Mouse (Mus musculus): Measurements from ENCODE around the gene Gtf3c4.
A peak's percentile ranks its signal among the peaks of the same experiment; 100 is the strongest.

The Gtf3c4 gene

DNA sequence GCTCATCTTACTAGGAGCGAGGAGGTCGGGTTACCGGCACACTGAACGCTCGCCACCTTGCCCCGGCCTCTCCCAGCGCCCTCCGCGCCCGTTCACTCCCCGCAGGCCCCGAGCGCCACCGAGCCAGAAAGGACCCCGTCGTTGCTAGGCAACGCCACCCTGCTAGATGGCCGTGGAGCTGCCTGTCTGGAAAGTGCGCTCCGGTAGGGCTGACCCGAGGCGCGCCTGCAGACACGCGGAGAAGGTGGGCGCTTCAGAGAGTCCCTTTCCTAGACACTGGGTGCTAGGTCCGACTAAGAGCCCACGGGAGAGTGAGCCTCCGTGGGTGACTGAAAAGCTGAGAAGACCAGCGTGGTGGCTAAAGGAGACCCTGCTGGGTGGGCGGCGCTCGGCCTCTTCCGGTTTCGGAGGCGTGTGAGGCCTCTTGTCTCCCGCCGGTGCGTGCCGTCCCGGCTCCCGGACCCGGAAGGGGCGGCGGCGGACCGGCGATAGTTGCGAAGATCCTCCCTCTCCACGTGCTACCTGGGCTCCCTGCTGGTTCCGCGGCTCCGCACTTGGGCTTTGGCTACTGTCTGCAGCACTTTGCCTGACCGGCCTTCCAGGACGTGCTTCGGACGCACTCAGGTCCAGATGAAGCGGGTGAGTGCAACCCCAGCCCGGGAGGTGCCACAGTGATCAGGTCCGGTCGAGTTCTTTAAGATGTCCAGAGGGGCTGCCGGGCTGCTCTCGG, at the start of gene Gtf3c4, which contains the start of gene Ddx31:
Gene Gtf3c4, minus strand, starts transcription at position 139 of the 730 bp plus-strand sequence.
Gene Ddx31, plus strand, starts transcription at position 185 of the 730 bp plus-strand sequence.
- peak; percentile 89 to 90 for DNase-seq (ENCODE audit: low spot score in 2 of 2)

DNA sequence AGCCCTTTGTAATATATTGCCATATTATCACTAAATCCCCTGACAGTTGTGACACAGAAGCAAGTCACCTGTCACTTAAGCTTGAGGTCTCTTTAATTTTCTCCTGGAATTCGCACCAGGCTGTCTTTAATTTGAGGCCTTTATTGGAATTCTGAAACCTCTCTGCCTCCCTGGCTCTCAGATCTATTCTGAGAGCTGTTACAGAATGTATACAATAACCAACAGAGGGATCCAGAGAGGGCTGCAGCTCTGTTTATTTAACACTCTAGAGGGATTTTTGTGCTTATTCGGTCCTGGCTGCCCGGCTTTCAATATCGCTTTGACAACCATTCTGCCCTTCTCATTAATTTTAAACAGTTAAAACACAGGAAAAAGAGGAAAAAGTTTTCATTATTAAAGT, 44.8 kb upstream of the Gtf3c4 start:
- no peak for DNase-seq (ENCODE audit: low spot score in 2 of 2)

DNA sequence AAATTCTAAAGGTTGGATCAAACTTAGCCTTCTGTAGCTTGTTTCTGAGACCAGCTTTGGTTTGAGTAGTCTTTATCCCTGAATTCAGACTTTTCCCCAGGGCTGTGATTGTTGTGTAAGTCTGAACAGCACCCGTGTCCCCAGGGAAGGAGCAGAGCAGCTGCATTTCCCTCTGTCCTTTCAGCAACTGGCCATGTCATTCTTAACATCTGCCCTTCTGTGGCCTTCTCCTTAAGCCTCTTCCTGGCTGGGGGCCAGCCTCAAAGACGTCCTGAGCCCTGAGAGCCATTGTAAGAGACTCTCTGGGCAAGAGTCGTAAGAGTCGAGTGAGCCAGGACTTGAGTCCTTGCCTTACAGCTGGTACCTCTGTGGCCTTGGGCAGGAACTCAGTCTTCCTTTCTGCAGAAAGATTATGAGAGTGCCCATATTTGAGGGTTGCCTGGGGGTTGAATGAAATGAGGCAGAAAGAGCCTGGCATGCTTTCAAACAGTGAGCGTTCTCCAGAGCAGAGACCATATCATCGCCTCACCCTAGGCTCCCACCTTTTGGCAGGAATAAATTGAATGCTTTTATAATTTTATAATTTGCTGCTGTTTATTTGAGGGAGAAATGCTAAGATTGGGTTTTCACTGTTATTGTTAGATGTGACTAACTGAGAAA, 42.8 kb upstream of the Gtf3c4 start:
- DNase-seq (ENCODE audit: low spot score in 2 of 2) = no peak

GRCm38 (mm10) chr2:28882047-28882446, 41.9 kb upstream of the Gtf3c4 start:
- no peak for DNase-seq (ENCODE audit: low spot score in 2 of 2)

GRCm38 (mm10) chr2:28881275-28881674, 41.1 kb upstream of the Gtf3c4 start:
- DNase-seq (ENCODE audit: low spot score in 2 of 2) = no peak

DNA sequence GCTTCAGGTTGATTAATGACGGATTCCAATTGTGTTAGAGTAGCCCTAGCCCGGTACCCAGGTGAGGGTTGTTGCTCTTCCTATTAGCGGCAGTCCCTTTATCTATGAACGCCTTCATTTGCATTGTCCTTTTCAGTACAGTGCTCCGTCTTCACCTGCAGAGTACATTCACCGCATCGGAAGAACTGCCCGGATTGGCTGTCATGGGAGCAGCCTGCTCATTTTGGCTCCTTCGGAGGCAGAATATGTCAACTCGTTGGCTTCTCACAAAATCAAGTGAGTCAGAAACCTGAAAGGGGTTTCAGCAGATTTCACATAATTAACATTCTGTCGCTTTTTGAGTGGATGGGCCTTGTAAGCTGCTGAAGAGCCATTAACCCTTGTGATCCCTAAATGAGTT, 35.4 kb upstream of the Gtf3c4 start:
- DNase-seq (ENCODE audit: low spot score in 2 of 2) = no peak

- DNase-seq (ENCODE audit: low spot score in 2 of 2) = no peak
Measured at GRCm38 (mm10) chr2:28867495-28867894, 27.3 kb upstream of the Gtf3c4 start.

GRCm38 (mm10) chr2:28863857-28864256, 23.7 kb upstream of the Gtf3c4 start:
- no peak for DNase-seq (ENCODE audit: low spot score in 2 of 2)

- no peak for DNase-seq (ENCODE audit: low spot score in 2 of 2)
Measured at GRCm38 (mm10) chr2:28860678-28861423, 20.7 kb upstream of the Gtf3c4 start.

DNA sequence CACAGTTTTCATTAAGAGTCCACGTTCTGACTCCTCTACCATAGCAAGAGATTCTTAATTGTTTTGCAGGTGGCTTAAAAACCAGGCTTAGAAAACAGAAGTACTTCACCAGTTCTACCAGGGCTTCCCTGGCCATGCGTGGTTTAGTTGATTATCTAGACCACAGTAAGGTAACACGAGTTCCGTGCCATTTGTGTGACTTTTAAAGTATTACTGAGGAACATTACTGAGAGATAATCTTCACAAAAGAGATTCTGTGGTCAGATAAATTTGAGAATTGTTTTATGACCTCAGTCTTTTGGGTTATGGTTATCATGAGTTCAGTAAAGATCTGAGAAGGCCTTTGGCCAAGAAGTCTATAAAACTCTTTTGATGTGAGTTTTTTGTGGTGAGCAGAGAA, 19.1 kb upstream of the Gtf3c4 start:
- no peak for DNase-seq (ENCODE audit: low spot score in 2 of 2)

- DNase-seq (ENCODE audit: low spot score in 2 of 2) = no peak
Measured at GRCm38 (mm10) chr2:28855773-28856172, 15.6 kb upstream of the Gtf3c4 start.

DNA sequence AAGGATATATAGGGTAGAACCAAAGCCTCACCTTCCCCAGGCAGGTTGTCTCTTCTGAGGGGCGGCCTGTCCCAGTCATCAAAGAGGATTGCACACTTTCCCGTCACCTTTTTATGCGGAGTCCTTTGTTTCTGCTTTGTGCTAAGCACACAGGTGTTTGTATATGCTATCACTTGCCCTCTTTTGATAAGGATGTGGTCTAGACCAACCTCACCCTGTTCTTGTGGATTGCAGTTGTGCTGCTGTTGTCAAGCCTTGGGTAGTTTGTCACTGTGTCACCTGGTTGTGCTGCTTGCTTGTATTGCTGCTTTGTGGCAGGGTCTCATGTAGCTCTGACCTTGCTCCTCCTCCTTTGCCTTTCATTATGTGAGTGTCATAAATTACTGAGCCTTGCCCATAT, 12.4 kb upstream of the Gtf3c4 start:
- no peak for DNase-seq (ENCODE audit: low spot score in 2 of 2)

DNA sequence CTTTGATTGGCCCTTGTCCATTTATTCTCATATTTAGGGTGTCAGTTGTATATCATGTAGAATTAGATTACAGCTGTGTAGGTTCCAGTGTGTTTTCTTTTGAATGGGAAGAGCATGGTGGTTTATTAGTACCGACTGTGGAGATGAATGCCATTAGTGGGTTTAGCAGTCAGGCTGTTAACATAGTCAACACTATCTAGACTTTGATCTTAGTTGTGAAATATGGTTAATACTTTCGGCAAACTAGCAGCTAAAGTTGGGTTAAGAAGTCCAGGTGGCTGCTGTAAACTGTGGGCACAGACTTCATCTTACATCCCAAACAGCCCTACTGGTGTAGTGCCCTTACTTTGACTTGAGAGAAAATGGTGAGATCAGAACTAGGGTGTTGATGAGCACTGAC, 8.7 kb upstream of the Gtf3c4 start:
- DNase-seq (ENCODE audit: low spot score in 2 of 2) = no peak

- no peak for DNase-seq (ENCODE audit: low spot score in 2 of 2)
Measured at GRCm38 (mm10) chr2:28842042-28842441, 1.9 kb upstream of the Gtf3c4 start.

DNA sequence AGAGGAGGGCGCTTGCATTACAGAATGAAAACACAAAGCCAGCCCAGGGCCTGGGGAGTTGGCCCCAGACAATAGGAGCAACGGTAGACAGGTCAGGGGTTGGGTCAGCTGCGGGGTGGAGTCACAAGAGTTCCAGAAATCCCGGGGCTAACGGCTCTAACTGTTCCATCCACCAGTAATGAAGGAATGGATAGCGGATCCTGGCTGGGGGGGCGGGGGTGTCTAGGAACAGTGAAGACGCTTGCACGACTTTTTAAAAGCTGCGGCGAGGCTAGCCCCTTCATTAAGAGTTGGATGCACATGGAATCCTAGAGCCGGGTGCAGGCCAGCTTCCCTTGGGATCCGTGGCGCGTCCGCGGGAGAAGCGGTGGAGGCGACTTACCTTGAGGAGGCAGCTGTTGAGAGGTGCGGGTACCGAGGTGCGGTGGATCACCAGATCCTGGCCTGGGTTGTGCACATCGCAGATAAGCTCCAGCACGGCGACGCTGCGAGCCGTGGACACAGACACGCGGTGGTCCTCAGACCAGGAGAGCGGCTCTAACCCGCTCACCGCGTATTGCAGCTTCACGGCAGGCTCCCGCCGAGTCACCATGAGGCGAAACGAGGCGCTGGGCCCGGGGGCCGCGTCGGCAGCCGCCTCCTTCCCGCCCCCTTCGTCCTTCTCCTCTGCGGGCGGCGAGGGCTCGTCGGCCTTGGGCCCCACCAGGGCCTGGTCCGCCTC, 499 bp downstream of the Gtf3c4 start:
- peak in 1 of 2 experiments; percentile 4 for DNase-seq (ENCODE audit: low spot score in 2 of 2)

DNA sequence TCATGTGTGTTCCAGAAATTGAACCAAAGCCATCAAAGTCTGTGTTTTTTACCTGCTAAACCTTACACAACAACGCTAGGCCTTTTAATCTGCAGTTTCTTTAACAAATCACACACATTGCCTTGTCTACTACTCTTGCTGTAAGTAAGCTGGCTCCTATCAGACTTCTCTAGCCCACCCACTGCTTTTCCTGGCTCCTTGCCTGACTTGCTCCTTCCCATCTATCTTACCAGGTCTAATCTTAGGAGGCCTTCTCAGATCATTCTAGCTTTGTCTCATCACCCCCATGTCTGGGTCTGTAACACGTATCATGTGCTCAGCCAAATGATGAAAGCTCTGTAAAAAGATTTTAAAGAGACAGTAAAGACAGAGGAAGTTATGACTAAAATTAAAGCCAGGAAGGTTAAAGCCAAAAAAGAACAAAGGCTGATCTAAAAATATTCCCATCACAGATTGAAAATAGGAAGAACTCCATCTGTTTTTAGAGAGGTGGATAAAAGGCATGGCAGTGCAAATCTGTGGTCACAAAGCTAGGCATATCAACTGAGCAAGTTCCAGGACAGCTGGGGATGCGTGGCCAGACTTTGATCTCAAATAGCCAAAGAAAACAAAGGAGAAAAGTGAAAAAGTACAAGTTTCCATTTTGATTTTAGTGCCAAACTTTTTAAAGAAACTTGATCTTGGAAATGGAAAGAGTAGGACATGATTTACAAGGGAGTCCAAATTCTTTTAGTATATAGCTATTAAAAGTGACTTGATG, 3.8 kb downstream of the Gtf3c4 start:
- DNase-seq (ENCODE audit: low spot score in 2 of 2) = no peak

GRCm38 (mm10) chr2:28829265-28829664, 10.9 kb downstream of the Gtf3c4 start:
- DNase-seq (ENCODE audit: low spot score in 2 of 2) = no peak

DNA sequence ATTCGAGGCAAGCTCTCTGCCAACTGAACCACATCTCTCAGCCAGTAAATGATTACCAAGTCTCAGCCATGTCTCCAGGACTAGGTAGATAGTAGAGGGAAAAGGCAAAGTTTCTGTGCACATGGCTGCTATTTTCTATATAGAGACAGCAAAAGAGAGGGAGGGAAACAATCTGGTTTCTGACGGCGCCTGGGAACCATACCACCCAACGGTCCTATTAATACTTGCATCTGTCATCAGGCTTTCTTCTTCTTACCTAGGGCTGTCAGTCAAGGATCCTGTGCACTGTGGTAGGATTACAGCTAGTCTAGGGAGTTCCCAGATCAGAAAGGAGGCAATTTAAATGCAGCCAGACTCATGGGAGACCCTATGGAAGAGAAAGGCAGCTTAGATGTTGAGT, 21.3 kb downstream of the Gtf3c4 start:
- DNase-seq (ENCODE audit: low spot score in 2 of 2) = peak in 1 of 2 experiments; percentile 16

DNA sequence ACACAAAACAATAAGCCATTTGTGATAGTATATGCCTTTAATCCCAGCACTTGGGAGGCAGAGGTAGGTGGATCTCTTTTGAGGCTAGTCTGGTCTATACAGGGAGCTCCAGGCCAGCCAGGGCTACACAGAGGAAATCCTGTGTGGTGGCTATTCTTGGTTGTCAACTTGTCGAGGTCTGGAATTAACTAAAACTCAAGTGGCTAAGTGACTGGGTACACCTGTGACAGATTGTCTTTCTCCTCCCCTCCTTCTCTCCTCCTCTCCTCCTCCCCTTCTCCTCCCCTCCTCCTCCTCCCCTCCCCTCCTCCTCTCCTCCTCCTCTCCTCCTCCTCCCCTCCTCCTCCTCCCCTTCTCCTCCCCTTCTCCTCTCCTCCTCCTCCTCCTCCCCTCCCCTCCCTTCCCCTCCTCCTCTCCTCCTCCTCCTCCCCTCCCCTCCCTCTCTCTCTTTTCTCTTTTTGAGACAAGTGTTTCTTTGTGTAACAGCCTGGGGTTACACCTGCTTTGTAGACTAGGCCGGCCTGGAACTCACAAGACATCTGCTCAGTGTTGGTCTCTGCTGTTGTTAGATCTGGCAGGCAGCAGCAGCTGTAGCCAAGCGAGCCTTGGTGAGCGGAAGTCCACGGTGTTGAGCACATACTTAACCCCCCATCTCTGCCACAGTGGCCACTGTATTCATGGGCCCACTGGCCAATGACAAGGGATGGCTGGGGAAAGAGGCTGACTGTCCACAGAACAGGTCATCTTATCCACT, 29.7 kb downstream of the Gtf3c4 start:
- DNase-seq (ENCODE audit: low spot score in 2 of 2) = no peak

GRCm38 (mm10) chr2:28808841-28809240, 31.3 kb downstream of the Gtf3c4 start:
- no peak for DNase-seq (ENCODE audit: low spot score in 2 of 2)
